Mouse (Mus musculus) CD8-positive naive resting alpha-beta T cell, adult 57 days (primary cell): Measurements from ENCODE around the gene Nme4. TPM values are rescaled to one million over a fixed set of nuclear protein-coding genes. Genes with fewer than 3 reads are reported as not detected.

Source experiments
- total RNA-seq: library from RNA; stranded (reverse); gene quantifications from one replicate; pipeline ENCODE4 v1.2.4, GENCODE M21; 2023

The Nme4 gene
- total RNA-seq = 3.5 TPM

GRCm38 (mm10) chr17:26095121-26095740 is at the start of gene Nme4:
TSS of gene Nme4 (minus strand) at chr17:26095602.

GRCm38 (mm10) chr17:26138239-26138836 is 42.9 kb upstream of the Nme4 start, which contains the start of gene Axin1:
TSS of gene Axin1 (plus strand) at chr17:26138688.

GRCm38 (mm10) chr17:26123267-26123684 is 27.9 kb upstream of the Nme4 start, which contains the start of gene Mrpl28:
TSS of gene Mrpl28 (plus strand) at chr17:26123500.

GRCm38 (mm10) chr17:26113181-26113948 is 18.0 kb upstream of the Nme4 start, which contains the start of gene Tmem8:
TSS of gene Tmem8 (plus strand) at chr17:26113299.

GRCm38 (mm10) chr17:26089905-26090632 is 5.3 kb downstream of the Nme4 start, which contains the start of gene Decr2:
TSS of gene Decr2 (minus strand) at chr17:26090337.

GRCm38 (mm10) chr17:26068831-26069739 is 26.3 kb downstream of the Nme4 start, which contains the start of gene Rab11fip3:
TSS of gene Rab11fip3 (minus strand) at chr17:26069555.

Other genes with a start within 250 kb of the Nme4 start
- 28.9 TPM for gene Wdr90, start 234.1 kb downstream of the Nme4 start, total RNA-seq
- gene Mcrip2, start 226.8 kb downstream of the Nme4 start, total RNA-seq = 8.2 TPM
- gene Mettl26, start 220.5 kb downstream of the Nme4 start, total RNA-seq = 29.2 TPM
- 5.9 TPM for gene Wfikkn1, start 214.7 kb downstream of the Nme4 start, total RNA-seq
- gene Rab40c, start 175.9 kb downstream of the Nme4 start, total RNA-seq = 23.6 TPM
- 55.6 TPM for gene Pigq, start 150.7 kb downstream of the Nme4 start, total RNA-seq
- gene Nhlrc4, start 150.6 kb downstream of the Nme4 start, total RNA-seq = not detected
- not detected for gene A930017K11Rik, start 143.0 kb downstream of the Nme4 start, total RNA-seq
- 39.1 TPM for gene Capn15, start 109.8 kb downstream of the Nme4 start, total RNA-seq
- 13.4 TPM for gene Rab11fip3, start 26.0 kb downstream of the Nme4 start, total RNA-seq
- 3.7 TPM for gene Decr2, start 5.3 kb downstream of the Nme4 start, total RNA-seq
- 20.9 TPM for gene Tmem8, start 17.7 kb upstream of the Nme4 start, total RNA-seq
- 44.1 TPM for gene Mrpl28, start 27.9 kb upstream of the Nme4 start, total RNA-seq
- gene Axin1, start 43.1 kb upstream of the Nme4 start, total RNA-seq = 114 TPM
- 0.89 TPM for gene Pdia2, start 103.5 kb upstream of the Nme4 start, total RNA-seq
- 34.2 TPM for gene Rgs11, start 107.3 kb upstream of the Nme4 start, total RNA-seq
- gene Arhgdig, start 112.2 kb upstream of the Nme4 start, total RNA-seq = not detected
- gene Fam234a, start 148.6 kb upstream of the Nme4 start, total RNA-seq = 44.4 TPM
- 106 TPM for gene Luc7l, start 157.3 kb upstream of the Nme4 start, total RNA-seq